Mouse (Mus musculus) brain, embryonic 14.5 days (tissue): ENCODE results near the gene Rassf3. TPM values are rescaled to one million over a fixed set of nuclear protein-coding genes. Genes with fewer than 3 reads are reported as not detected.

Source experiments
- DNase-seq: peaks from one replicate; pipeline ENCODE4 v3.0.0-alpha.2; 2011; ENCODE audit warnings: low read depth
- CTCF ChIP-seq: fragments of 200-500 bp; IDR thresholded peaks from 2 replicates; pipeline ENCODE4 v1.5.1; 2012; ENCODE audit warnings: inconsistent platforms, mild to moderate bottlenecking, moderate library complexity, borderline replicate concordance; ENCODE audit not compliant: insufficient read depth, insufficient read length; ENCODE audit errors: extremely low read depth
- POLR2A ChIP-seq: fragments of 200-500 bp; IDR thresholded peaks from 2 replicates; pipeline ENCODE4 v1.6.1; 2012; ENCODE audit warnings: mild to moderate bottlenecking, inconsistent platforms, borderline replicate concordance; ENCODE audit not compliant: poor library complexity, insufficient read depth, insufficient read length, severe bottlenecking; ENCODE audit errors: extremely low read depth
- polyA plus RNA-seq: library from polyadenylated mRNA; depleted of rRNA; stranded (reverse); fragments of >200 nt; gene quantifications from 2 replicates; pipeline ENCODE4 v1.2.3, GENCODE M21; 2012

The Rassf3 gene
- polyA plus RNA-seq, 1 experiment, result 7.3 TPM

DNA sequence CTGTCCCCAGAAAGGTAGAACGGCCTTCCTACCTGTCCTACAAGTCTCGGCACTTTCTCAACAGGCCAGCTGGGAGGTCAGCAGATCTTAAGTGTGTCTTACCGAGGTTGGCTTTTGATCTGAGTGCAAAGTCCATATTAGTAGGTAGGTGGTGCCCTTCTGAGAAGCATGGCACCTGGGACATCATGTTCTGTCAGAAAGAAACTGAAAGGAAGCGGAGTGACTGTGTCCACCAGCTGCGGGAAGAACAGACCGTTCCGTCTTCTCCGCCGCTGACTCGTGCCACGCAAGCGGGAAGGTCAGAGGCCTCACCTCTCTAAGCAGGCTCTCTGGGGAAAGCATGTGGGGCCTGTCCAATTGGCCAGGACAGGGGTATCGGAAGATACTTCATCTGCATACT lies 91.4 kb downstream of the Rassf3 start:
- TF ChIP-seq POLR2A, result no peak
- TF ChIP-seq CTCF, result no peak
- no peak for DNase-seq

DNA sequence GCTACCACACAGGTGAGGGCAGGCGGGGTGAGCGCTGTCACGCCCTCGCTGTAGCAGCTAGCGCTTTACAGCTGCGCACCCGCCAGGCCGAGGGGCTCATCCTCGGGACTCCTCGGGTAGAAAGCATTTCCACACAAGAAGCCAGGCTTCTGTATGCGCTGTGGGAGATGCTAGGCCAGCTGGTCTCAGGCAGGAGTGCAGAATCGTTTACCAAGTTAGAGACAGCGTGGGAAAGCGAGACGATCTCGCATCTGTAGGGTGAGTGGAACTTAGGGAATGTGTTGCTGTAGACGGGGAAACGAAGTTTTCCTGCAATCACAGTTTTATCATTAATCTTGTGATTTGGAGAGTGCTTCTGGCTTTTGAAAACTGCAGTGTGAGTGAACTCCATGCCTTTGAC lies 94.9 kb downstream of the Rassf3 start:
- no peak for DNase-seq
- no peak for TF ChIP-seq CTCF

DNA sequence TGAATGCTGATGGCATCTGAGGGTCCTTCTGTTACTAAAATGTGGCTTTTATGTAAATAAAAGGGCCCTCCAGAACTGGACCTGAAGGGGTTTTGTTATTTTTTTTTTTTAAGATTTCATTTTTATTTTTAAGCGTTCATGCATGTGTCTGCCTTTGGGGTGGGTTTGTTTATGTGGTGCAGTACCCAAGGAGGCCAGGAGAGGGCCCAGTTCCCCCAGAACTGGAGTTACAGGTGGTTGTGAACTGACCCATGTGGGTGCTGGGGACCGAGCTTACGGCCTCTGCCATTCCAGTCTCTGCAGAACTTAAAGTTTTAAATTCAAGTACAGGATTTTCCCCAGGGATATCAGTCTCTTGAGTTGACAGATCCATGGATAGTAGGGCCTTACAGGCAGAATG lies 96.8 kb downstream of the Rassf3 start:
- DNase-seq, result no peak
- TF ChIP-seq CTCF (peak; percentile 35; the same call in 1 of the 2 replicates), POLR2A (no peak)

DNA sequence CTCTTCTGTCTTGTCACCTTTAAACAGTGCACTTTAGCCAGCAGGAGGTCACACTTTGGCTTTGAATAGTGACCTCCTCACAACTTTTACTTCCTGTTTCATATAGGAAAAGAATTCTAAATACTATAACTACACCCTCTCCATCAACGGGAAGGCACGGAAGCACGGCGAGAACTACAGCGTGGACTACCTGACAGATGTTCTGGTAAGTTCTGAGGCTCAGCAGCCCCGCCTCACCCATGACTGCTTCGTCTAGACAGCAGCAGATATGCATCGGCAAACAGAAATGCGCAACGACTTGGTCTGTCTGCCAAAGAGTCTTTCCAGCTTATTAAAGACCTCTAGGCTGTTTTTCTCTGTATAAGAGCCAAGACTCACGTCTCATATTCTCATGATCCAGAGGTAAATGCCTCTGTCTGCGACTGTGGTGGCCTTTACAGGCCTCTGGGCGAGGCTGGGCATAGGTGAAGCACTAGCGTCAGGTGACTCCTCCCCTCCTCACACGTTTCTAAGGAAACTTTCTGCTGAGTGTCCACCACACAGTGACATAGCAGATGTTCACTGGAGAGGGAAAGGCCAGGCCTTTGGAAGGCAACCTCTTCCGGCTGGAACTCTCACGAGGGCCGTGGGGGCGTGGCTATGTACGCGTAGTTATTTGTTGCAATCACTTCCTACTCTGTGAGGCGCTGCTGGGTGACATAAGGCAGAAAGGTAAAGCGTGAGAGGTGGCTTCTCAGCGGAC lies 99.4 kb downstream of the Rassf3 start:
- TF ChIP-seq POLR2A, result no peak
- TF ChIP-seq CTCF, result no peak
- no peak for DNase-seq

DNA sequence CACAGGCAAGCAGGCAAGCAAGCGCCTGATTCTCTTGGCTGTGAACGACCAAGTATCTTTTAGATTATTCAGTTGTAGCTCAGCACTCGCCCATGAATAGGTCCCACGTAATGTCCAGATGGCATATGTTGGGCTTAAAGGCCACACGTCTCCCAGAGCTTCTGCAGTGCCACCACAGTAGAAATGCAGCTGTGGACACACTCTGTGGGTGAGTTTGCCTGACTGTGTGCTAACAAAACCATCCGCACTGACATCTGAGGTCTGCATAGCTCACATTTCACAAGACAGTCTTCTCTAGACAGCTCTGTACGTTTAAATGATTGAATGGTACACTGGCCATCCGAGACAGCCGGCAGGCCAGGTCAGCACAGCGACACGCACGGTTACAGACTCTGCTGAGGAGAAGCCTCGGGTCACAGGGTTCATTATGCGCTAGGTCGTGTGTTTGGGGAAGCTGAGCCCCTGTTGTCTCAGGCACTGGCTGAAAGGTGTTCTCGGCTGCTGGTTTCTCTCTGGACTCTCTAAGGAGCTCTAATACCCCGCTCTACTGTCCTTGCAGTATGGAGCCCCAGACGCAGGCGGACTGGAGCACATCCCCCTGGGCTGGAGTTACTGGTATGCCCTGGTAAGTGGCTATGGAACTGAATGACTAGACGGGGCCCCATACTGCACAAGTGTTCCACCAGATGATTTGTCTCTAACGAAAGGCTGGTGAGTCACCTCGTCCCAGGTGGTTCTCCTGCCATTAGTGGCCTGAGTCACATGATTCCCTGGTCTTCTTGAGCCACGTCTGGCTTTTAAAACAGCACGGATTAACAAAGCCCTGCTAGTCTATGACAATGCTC lies 100.3 kb downstream of the Rassf3 start:
- TF ChIP-seq POLR2A, result no peak
- TF ChIP-seq CTCF, result no peak

DNA sequence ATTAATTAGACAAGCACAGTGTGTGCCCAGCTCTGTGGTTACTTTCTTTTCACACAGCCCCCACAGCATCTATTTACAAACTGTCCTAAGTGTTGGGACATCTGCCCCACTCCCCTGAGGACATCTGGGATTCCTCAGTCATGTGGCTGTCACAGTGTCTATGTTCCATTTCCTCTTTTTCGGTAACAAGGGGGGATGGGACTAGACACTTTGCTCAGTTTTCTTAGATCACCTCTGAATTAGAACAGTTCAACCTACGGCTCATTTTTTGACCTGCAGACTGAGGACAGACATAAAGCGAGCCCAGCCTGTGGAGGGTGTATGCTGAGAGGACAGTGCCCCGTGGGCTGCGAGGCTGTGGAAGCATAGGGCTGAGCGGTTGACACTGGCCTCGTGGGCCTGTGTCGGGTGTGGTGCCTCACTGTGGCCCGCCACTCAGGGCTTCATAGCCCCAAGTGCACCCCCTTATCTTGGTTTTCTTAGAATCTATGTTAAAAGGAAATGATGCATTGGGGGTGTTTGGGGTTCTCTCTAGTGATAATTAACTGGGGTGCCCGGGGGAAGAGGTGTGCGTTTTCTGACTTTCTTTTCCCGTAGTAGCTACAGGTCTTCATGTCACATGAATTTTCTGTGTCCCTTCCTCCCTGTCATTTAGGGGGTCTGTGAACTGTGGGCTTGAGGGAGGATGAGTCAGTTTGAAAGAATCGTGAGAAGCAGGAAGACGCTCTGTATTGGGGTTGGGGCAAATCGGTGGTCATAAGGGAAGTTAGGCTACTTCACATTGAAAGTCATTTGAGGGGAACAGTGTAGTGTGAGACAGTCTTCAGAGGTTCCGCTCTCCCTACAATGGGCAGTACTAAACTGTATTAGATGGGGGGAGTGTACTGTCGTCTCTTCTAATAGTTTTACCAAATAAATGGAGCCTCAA lies 101.2 kb downstream of the Rassf3 start:
- no peak for DNase-seq
- TF ChIP-seq CTCF, result no peak
- no peak for TF ChIP-seq POLR2A

More for the DNA sequence above, 100.3 kb downstream of the Rassf3 start:
- DNase-seq, result no peak

DNA sequence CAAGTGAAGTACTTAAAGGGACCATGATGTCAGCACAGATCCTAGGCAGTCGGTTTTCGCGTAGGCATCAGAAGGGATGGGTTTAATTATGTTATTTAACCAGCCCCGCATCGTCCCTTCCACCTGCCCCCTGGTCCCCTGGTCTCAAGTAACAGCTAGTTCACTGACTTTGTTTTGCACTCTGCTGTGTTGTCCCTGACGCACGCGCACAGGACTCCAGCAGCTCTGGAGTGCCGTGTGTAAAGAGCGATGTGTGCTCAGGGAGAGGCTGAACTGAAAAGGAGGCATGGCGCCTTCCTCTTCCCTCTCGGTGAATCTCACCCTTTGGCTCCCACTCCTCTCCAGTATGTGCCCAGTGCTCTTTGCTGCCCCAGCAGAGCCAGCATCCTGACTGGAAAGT lies 102.1 kb downstream of the Rassf3 start:
- DNase-seq, result no peak
- TF ChIP-seq POLR2A (no peak), CTCF (no peak)

DNA sequence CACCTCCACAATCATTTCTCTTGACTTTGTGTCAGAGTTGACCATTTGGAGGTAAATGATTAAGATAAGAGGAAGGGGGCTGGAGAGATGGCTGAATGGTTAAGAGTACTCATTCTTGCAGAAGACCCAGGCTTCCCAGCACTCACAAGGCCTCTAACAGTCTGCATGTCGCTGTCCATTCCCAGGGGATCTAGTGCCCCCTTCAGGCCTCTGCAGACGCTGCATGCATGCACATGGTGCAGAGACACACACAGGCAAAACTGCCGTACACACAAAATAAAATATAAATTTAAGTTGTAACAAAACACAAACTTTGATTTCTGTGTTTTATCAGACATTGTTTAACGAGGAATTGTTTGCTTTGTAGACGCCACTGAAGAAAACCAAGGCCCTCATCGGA lies 105.4 kb downstream of the Rassf3 start:
- TF ChIP-seq CTCF, result peak; percentile 34; the same call in 1 of the 2 replicates
- TF ChIP-seq POLR2A, result no peak
- no peak for DNase-seq

DNA sequence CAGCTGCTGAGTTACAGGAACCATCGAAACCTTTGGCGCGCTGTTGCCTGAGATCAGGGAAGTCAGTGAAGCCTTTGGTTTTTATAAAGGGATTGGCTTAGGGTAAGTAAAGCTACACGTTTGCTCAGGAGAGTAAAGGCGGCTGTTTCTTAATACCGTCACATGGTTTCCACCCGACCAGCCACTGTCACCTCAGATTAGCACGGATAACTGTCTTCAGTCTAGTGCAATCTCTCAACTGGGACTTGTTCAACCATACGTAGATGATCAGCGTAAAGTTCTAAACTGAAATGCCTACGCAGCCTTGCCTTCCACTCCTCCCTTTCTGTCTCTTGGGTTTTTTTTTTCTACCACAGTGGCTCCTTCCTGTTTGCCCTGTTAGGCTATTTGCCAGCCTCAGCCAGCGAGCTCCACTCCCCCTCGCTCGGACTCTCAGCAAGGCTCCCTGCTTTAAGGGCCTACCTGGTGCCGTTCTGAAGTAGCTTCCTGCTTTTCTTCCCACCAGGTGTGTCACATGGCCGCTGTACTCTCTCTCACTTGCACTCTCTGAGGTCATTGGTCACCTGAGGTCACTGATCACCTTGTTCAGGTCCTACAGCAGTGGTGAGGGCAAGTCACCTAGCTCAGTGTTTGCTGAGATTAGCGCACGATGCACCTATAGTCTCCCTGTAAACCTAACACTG lies 107.2 kb downstream of the Rassf3 start:
- no peak for DNase-seq
- TF ChIP-seq POLR2A, result no peak
- no peak for TF ChIP-seq CTCF

DNA sequence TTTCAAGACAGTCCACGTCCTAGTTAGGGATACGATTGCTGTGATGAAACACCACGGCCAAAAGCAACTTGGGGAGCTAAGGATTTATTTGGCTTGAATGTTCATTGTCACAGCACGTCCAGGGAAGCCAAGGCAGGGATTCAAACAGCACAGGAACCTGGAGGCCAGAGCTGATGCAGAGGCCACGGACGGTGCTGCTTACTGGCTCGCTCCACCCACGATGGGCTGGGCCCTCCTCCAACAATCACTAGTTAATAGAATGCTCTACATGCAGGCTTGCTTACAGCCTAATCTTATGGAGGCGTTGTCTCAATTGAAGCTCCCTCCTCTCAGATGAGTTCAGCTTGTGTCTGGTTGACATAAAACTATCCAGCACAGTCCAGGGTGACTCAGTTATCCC lies 108.4 kb downstream of the Rassf3 start:
- DNase-seq, result no peak
- TF ChIP-seq CTCF (no peak), POLR2A (no peak)
